Mouse (Mus musculus) heart, postnatal 25 days (tissue): ENCODE data around the gene Gps1. TPM values are rescaled to one million over a fixed set of nuclear protein-coding genes. Genes with fewer than 3 reads are reported as not detected.
"Not testable (repeated sequence)": the region's sequence is repeated elsewhere in the genome, so short reads cannot be mapped to it uniquely, and the experiment has no call there.

Experiments used
- DNase-seq: peaks from one replicate; pipeline ENCODE4 v3.0.0; 2022; ENCODE audit warnings: low spot score
- intact Hi-C: fragments of 180-260 bp; cut with DNase I; formaldehyde crosslinking; loops from one replicate; pipeline ENCODE4 v1.15.1; 2025
- total RNA-seq, 2 experiments: library from RNA; stranded (reverse); gene quantifications; 2 replicates each; pipeline ENCODE4 v1.2.3; 2021

Gps1 gene
- 10 to 100 TPM; 52.2 to 57.0 TPM for total RNA-seq

DNA sequence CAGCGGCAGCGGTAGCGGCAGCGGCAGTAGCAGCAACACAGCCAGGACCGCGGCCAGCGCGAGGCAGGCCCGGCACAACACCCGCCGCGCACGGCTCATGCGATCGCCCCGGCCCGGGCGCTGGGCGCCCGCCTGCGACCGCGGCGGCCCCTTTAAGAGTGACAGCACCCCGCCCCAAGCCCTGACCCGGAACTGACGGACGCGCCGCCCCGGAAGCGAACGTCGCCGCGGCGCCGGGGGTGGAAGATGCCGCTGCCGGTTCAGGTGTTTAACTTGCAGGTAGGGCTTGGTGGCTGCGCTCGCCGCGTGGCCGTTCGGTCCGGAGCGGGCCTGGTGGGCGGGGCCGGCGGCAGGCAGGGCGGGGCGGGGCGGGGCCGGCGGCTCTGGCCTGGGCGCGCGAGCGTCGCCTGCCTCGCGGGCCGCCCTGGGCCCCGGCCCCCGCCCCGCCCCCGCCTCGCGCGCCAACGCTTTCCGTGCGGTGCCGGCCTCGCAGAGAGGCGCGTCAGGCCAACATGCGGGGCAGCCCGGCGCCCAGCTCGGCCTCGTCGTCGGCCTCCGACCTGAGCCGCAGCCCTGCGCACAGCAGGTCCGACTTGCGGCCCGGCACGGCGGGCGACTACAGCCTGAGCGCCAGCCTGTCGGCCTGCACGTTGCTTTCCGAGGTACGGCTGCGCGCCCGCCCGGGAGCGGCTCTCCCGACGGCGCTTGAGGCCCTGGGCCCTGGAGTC is at the start of gene Gps1, which contains the start of gene Rfng:
TSS of gene Gps1 (plus strand) at position 209 of the 728 bp plus-strand sequence.
TSS of gene Rfng (minus strand) at position 144 of the 728 bp plus-strand sequence.
- intact Hi-C loops: loop anchor here (1.0 kb wide), 1 partner anchor 12 kb away; the partner anchor contains the start of gene Dus1l
- peak; percentile 72 for DNase-seq

DNA sequence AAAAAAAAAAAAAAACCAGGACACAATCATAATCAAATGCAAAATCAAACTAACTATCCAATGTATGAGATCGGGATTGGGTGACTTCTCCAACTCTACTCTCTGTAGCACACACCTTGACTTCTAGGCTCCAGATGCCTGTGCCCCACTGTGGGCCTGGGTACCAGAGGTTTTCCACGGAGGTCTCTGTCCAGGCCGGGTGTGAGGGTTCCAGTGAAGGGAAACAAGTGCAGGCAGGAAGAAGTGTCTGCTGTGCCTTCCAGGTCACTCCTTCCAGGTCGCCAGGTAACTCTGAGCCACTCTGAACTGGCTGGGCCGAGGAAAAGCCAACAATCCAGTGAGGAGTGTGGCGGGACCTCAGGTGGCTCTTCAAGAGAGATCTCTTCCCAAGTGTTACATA is 47.6 kb upstream of the Gps1 start:
- no peak for DNase-seq
- intact Hi-C loops: no loop called here

- intact Hi-C loops: no loop called here
Measured at GRCm38 (mm10) chr11:120740981-120741380, 43.1 kb upstream of the Gps1 start.

DNA sequence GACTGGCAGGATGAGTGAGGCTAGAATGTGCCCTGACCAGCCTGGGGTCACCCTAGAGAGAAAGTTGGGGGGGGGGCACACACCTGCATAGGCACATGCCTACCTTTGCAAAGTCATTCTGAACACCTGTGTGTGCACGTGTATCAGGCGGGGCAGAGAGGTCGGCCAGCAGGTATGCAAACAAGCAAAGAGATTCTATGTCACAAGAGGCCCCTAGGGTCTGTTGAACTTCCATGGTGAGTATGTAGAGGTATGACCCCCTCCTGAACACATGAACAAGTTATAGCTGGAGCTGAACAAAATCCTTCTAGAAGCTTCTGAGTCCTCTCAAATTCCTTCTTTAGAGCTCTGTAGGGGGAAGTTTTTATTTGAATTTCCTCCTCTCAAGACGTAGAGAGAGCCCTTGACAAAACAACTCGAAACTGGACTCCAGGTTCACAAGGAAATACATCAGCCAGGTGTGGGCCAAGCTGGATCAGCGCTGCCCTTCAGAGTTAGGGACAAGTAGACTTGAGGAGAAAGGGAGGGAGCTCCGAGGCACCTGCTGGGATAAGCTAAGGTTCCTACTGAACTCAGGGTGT is 39.9 kb upstream of the Gps1 start:
- intact Hi-C loops: no loop called here
- DNase-seq: no peak

More at GRCm38 (mm10) chr11:120740981-120741380, 43.1 kb upstream of the Gps1 start:
- DNase-seq: no peak

DNA sequence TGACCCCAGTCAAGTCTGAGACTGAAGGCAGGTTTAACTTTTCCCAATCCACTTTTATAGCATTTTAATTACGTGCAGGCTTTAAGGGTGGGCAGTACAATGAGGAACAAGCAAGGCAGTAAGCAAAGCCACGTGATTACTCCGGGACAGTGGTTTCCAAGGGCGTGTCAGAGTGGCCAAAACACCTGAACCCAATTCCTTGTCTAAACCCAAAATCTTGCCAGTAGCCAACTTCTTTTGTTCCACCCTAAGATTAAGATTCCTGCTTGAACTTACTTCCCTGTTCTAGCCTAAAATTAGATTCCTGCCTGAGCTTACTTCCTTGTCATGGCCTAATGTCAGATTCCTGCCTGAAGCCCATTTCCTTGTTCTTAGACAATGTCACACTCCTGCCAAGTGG is 36.1 kb upstream of the Gps1 start:
- intact Hi-C loops: no loop called here

GRCm38 (mm10) chr11:120749430-120749829 is 34.6 kb upstream of the Gps1 start:
- intact Hi-C loops: no loop called here
- no peak for DNase-seq

More for the DNA sequence above, 36.1 kb upstream of the Gps1 start:
- DNase-seq: no peak

GRCm38 (mm10) chr11:120751606-120752005 is 32.5 kb upstream of the Gps1 start:
- intact Hi-C loops: no loop called here
- DNase-seq: no peak

- DNase-seq: no peak
- intact Hi-C loops: no loop called here
Measured at GRCm38 (mm10) chr11:120760236-120760635, 23.8 kb upstream of the Gps1 start.

GRCm38 (mm10) chr11:120761811-120762671 is 22.0 kb upstream of the Gps1 start:
- intact Hi-C loops: no loop called here
- no peak for DNase-seq

- intact Hi-C loops, DNase-seq: not testable (repeated sequence)
Measured at GRCm38 (mm10) chr11:120762672-120763041, 21.4 kb upstream of the Gps1 start, which contains the start of gene Hmga1b. Hmga1b (plus strand) TSS chr11:120762794.

DNA sequence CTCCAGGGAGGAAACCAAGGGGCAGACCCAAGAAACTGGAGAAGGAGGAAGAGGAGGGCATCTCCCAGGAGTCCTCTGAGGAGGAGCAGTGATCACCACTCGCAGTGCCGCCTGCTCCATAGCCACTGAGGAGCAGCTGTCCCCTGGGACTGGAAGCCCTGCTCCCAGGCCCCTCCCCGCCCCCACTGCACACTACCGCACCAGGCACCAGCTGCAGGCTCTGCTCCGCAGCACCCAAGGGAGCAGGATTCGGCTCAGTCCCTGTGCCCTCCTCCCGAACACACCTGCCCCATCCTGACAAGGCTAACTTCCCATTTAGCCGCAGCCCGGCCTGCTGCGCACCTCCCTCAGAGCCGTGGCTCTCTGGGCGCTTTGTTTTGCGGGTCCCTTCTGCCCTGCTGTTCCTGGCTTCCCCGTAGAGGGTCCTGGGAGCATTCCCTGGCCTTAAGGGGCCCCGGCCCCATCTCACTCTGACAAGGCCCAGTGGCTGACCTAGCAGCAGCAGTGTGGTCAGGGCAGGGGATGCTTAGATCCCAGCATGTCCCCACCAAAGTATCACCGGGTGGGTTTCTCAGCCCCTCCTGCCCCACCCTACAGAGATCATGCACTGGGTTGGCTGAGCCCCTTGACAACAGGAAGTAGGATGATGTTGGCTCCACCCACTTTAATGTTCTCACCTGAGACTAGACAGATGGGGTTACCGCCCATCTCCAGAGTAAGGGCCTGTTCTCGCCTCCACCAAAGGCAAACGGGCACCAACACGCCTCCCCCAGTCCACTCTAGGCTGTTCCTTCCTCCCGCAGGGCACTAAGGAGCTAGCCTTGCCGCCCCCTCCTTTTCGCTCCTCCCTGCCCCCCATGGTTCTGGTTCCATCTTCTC is 20.7 kb upstream of the Gps1 start:
- DNase-seq, intact Hi-C loops: not testable (repeated sequence)

GRCm38 (mm10) chr11:120767023-120767422 is 17.0 kb upstream of the Gps1 start:
- intact Hi-C loops, DNase-seq: not testable (repeated sequence)

GRCm38 (mm10) chr11:120768206-120768605 is 15.9 kb upstream of the Gps1 start:
- intact Hi-C loops: no loop called here
- no peak for DNase-seq

DNA sequence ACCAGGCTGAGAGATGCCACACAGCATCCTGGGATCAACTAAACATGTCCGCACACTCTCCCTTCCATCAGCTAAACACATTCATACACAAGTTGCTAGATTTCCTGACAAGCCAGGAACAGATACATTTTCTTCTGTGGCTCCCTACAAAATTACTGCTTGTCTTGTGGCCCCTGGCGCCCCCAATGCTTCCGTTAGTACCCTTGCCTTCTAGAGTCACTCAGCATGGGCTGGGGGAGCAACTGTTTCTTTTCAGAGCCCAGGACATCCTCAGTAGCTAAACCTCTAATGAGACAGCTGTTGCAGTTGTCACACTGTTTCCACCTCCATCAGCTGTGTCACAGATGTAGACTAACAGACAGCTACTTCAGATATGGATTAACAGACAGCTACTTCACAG is 11.3 kb upstream of the Gps1 start:
- DNase-seq: no peak
- intact Hi-C loops: no loop called here

DNA sequence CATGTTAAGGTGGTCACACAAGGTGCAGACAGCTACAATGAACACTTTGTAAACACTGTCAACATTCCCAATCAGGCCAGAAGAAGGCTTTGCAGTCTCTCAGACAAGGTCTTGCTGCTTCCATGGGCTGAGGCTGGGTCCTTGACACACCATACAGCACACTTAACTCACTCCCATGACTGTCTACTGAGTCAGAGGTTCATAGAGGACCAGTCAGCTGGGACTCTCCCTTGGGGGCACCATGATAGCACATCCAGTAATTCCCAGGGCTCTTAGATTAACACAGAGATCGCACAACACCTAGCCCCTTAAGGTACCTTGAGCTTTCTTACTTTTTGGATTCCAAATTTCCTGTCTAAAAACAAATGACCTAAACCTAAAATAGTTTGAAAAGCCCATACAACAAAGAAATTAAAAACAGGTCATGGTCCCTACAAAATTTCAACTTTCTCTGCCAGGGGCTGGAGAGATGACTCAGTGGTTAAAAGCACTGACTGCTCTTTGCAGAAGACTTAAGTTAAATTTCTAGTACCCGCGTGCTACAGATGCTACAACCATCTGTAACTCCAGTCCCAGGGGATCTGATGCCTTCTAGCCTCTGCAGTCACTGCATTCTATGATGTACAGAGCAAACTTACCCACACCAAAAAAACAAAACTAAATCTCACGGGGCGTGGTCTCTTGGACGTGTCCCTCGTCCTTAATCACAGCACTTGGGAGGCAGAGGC is 10.4 kb upstream of the Gps1 start:
- DNase-seq: no peak
- intact Hi-C loops: no loop called here

DNA sequence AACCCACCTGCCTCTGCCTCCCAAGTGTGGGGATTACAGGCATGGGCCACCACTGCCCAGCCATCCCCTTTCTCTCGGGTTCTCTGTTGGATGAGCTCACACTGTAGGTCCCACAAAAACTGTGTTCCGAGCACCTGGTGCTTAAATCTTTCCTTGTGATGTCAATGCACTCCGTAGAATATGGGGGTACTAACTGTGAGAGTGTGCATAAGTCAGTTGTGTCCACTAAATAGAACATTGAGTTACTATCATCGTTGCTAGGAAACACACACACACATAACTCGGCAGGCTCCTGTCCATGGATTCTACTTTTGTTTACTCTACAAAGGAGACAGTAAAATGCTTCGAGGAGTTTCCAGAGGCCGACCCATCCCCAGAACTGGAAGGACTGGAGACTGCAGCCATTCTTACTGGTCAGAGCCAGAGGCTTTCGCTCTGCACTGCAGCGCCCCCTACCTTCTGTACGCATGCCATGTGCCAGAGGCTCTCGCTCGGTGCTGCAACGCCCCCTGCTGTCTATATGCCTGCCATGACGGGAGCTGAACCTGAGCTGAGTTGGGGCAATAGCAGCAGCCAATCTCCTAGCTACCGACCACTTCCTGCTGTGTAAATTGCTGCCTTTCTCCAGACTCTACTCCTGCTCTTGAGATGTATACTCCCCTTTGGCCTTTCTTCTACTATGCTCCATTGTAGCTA is 8.2 kb upstream of the Gps1 start:
- intact Hi-C loops: loop anchor here (1.0 to 5.0 kb wide), 3 partner anchors 56 to 289 kb away; no protein-coding TSS in a partner anchor
- DNase-seq: peak; percentile 81

DNA sequence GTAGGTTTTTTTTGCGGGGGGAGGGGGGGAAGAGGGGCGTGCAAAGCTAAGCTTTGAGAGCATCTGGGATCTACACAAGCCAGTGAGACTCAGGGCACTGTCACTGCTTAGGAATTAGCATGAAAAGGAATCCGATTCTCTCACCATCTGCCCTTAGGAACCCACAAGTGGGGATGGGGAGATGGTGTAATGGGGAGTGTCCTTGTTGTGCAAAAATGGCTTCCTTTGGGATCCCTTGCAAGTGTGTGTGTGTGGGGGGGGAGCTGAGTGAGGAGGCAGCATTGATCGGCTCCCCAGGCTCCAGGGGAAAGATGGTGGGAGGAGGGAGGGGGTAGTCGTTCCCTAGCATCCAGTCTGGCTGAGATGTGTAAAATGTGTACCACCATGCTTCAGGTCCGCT is 6.9 kb upstream of the Gps1 start:
- intact Hi-C loops: loop anchor here (5.0 kb wide), 2 partner anchors 120 to 290 kb away; no protein-coding TSS in a partner anchor
- no peak for DNase-seq

DNA sequence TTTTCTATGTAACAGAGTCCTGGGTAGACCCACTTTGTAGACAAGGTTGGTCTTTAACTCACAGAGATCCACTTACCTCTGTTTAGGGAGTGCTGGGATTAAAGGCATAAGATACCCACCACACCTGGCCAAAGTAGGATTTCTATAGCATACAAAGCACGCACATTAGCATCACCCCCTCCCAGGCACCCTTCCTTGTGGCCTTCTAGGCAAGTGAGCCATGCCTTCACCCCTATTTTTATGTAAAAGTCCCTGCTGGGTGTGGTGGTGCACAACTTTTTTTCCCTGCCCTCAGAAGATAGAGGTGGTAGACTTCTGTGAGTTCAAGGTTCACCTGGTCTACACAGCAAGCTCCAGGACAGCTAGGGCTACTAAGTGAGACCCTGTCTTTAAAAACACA is 4.2 kb upstream of the Gps1 start:
- DNase-seq: no peak
- intact Hi-C loops: loop anchor here (5.0 kb wide), 2 partner anchors 123 to 293 kb away; no protein-coding TSS in a partner anchor
